Mouse (Mus musculus): ENCODE measurements around the gene Gm48551. TPM values are rescaled to one million over a fixed set of nuclear protein-coding genes. Genes with fewer than 3 reads are reported as not detected.

Gm48551 gene
- polyA plus RNA-seq, 1 experiment from 2014 or later = 1.9 TPM

- Histone ChIP-seq H3K4me1 (replicated peaks) (peaks cover 29% of the 10 kb centered on the region), H3K4me2 (peak overlapping the region; percentile 62), H3K27me3 (replicated peaks) (peaks cover 11% of the 10 kb centered on the region; the same call in 1 of the 2 replicates), H3K9me3 (replicated peaks) (no peaks in the 10 kb centered on the region), H3K27ac (ENCODE audit: poor library complexity, severe bottlenecking) (no peak overlapping the region), H3K36me3 (no peaks in the 10 kb centered on the region), H3K4me3 (peak overlapping the region; percentile 23), H3K9ac (no peak overlapping the region)
- ATAC-seq (ENCODE audit: insufficient number of reproducible peaks, low FRiP score) = peak; percentile 82
- WGBS = 5% methylated on average over 17 of the region's 17 CpGs
Observed at GRCm38 (mm10) chr10:81432868-81433262, 48.6 kb downstream of the Gm48551 start.

- no peaks in the 10 kb centered on the region for H3K9me3 ChIP-seq (replicated peaks)
- H3K36me3 ChIP-seq = no peaks in the 10 kb centered on the region
- peak overlapping the region; percentile 62 for H3K4me2 ChIP-seq
- H3K4me3 ChIP-seq = no peak overlapping the region
- 70% methylated on average over 26 of the region's 26 CpGs for WGBS
- H3K27ac ChIP-seq (ENCODE audit: poor library complexity, severe bottlenecking) = no peak overlapping the region
- H3K4me1 ChIP-seq (replicated peaks) = peaks cover 29% of the 10 kb centered on the region
- no peak overlapping the region for H3K9ac ChIP-seq
- H3K27me3 ChIP-seq (replicated peaks) = peaks cover 11% of the 10 kb centered on the region; the same call in 1 of the 2 replicates
- no peak for ATAC-seq (ENCODE audit: insufficient number of reproducible peaks, low FRiP score)
Observed at GRCm38 (mm10) chr10:81433541-81434289, 49.4 kb downstream of the Gm48551 start.

- Histone ChIP-seq H3K36me3 (no peaks in the 10 kb centered on the region), H3K4me2 (no peak overlapping the region), H3K27me3 (replicated peaks) (peaks cover 15% of the 10 kb centered on the region; the same call in 1 of the 2 replicates), H3K27ac (ENCODE audit: poor library complexity, severe bottlenecking) (no peak overlapping the region), H3K9me3 (replicated peaks) (no peaks in the 10 kb centered on the region), H3K4me3 (no peak overlapping the region), H3K4me1 (replicated peaks) (peaks cover 22% of the 10 kb centered on the region), H3K9ac (no peak overlapping the region)
- 54% methylated on average over 15 of the region's 15 CpGs for WGBS
- ATAC-seq (ENCODE audit: insufficient number of reproducible peaks, low FRiP score) = no peak
Observed at GRCm38 (mm10) chr10:81434361-81435263, 50.3 kb downstream of the Gm48551 start.

- H3K4me3 ChIP-seq = no peak overlapping the region
- no peak overlapping the region for H3K4me2 ChIP-seq
- H3K36me3 ChIP-seq = no peaks in the 10 kb centered on the region
- H3K27ac ChIP-seq (ENCODE audit: poor library complexity, severe bottlenecking) = no peak overlapping the region
- no peaks in the 10 kb centered on the region for H3K9me3 ChIP-seq (replicated peaks)
- no peak overlapping the region for H3K9ac ChIP-seq
- no peak for ATAC-seq (ENCODE audit: insufficient number of reproducible peaks, low FRiP score)
- H3K27me3 ChIP-seq (replicated peaks) = peaks cover 15% of the 10 kb centered on the region; the same call in 1 of the 2 replicates
- 79% methylated on average over 3 of the region's 3 CpGs for WGBS
- H3K4me1 ChIP-seq (replicated peaks) = peaks cover 19% of the 10 kb centered on the region; the same call in 1 of the 2 replicates
Observed at GRCm38 (mm10) chr10:81435436-81435835, 51.2 kb downstream of the Gm48551 start.

- H3K4me1 ChIP-seq (replicated peaks) = no peaks in the 10 kb centered on the region
- no peak for ATAC-seq (ENCODE audit: insufficient number of reproducible peaks, low FRiP score)
- H3K27ac ChIP-seq (ENCODE audit: poor library complexity, severe bottlenecking) = no peak overlapping the region
Observed at GRCm38 (mm10) chr10:81441019-81441418, 56.8 kb downstream of the Gm48551 start.

More at GRCm38 (mm10) chr10:81441019-81441418, 56.8 kb downstream of the Gm48551 start:
- Histone ChIP-seq H3K27me3 (replicated peaks) (peaks cover 17% of the 10 kb centered on the region; the same call in 1 of the 2 replicates), H3K36me3 (no peaks in the 10 kb centered on the region), H3K4me3 (no peak overlapping the region), H3K9me3 (replicated peaks) (no peaks in the 10 kb centered on the region), H3K4me2 (no peak overlapping the region), H3K9ac (no peak overlapping the region)

Small RNA genes within 50 kb of the gene (microRNA-seq; reads per million reads assigned to microRNA genes)
- gene Mir1191b (not detected), gene Mir6913 (not detected)

Other genes with a start within 250 kb of the Gm48551 start
- gene Zbtb7a, start 249.2 kb upstream of the Gm48551 start, polyA plus RNA-seq (2016; fragmentation: Nextera tagmentation; extraction: Ambion mirVana) = 24.7 and 24.8 TPM in 2 replicates
- 36.0 and 36.1 TPM in 2 replicates for gene Pias4, start 216.5 kb upstream of the Gm48551 start, polyA plus RNA-seq (2016; fragmentation: Nextera tagmentation; extraction: Ambion mirVana)
- 408 and 433 TPM in 2 replicates for gene Eef2, start 207.8 kb upstream of the Gm48551 start, polyA plus RNA-seq (2016; fragmentation: Nextera tagmentation; extraction: Ambion mirVana)
- gene Dapk3, start 201.5 kb upstream of the Gm48551 start, polyA plus RNA-seq (2016; fragmentation: Nextera tagmentation; extraction: Ambion mirVana) = 62.8 and 69.0 TPM in 2 replicates
- gene 4930442H23Rik, start 200.6 kb upstream of the Gm48551 start, polyA plus RNA-seq (2016; fragmentation: Nextera tagmentation; extraction: Ambion mirVana) = 0.18 TPM in 1 of 2 replicates, not detected in the other
- gene Nmrk2, start 182.4 kb upstream of the Gm48551 start, polyA plus RNA-seq (2016; fragmentation: Nextera tagmentation; extraction: Ambion mirVana) = 3.9 and 4.9 TPM in 2 replicates
- 0.46 and 0.72 TPM in 2 replicates for gene Atcay, start 153.6 kb upstream of the Gm48551 start, polyA plus RNA-seq (2016; fragmentation: Nextera tagmentation; extraction: Ambion mirVana)
- 6.1 and 7.2 TPM in 2 replicates for gene Zfr2, start 151.3 kb upstream of the Gm48551 start, polyA plus RNA-seq (2016; fragmentation: Nextera tagmentation; extraction: Ambion mirVana)
- 2.0 and 2.2 TPM in 2 replicates for gene Matk, start 131.5 kb upstream of the Gm48551 start, polyA plus RNA-seq (2016; fragmentation: Nextera tagmentation; extraction: Ambion mirVana)
- gene Mrpl54, start 117.5 kb upstream of the Gm48551 start, polyA plus RNA-seq (2016; fragmentation: Nextera tagmentation; extraction: Ambion mirVana) = 243 and 253 TPM in 2 replicates
- gene Apba3, start 117.5 kb upstream of the Gm48551 start, polyA plus RNA-seq (2016; fragmentation: Nextera tagmentation; extraction: Ambion mirVana) = 43.3 and 46.1 TPM in 2 replicates
- gene Tjp3, start 92.9 kb upstream of the Gm48551 start, polyA plus RNA-seq (2016; fragmentation: Nextera tagmentation; extraction: Ambion mirVana) = 1.7 and 2.3 TPM in 2 replicates
- gene Pip5k1c, start 91.5 kb upstream of the Gm48551 start, polyA plus RNA-seq (2016; fragmentation: Nextera tagmentation; extraction: Ambion mirVana) = 41.1 and 43.4 TPM in 2 replicates
- 37.3 and 40.3 TPM in 2 replicates for gene Cactin, start 63.4 kb upstream of the Gm48551 start, polyA plus RNA-seq (2016; fragmentation: Nextera tagmentation; extraction: Ambion mirVana)
- 13.4 TPM in 2 replicates for gene Tbxa2r, start 55.7 kb upstream of the Gm48551 start, polyA plus RNA-seq (2016; fragmentation: Nextera tagmentation; extraction: Ambion mirVana)
- gene Gipc3, start 41.2 kb upstream of the Gm48551 start, polyA plus RNA-seq (2016; fragmentation: Nextera tagmentation; extraction: Ambion mirVana) = not detected in 2 replicates
- 107 and 109 TPM in 2 replicates for gene Hmg20b, start 34.0 kb upstream of the Gm48551 start, polyA plus RNA-seq (2016; fragmentation: Nextera tagmentation; extraction: Ambion mirVana)
- gene Mfsd12, start 27.0 kb upstream of the Gm48551 start, polyA plus RNA-seq (2016; fragmentation: Nextera tagmentation; extraction: Ambion mirVana) = 13.0 and 13.4 TPM in 2 replicates
- gene 4930404N11Rik, start 18.6 kb upstream of the Gm48551 start, polyA plus RNA-seq (2016; fragmentation: Nextera tagmentation; extraction: Ambion mirVana) = 0.82 and 0.91 TPM in 2 replicates
- gene Fzr1, start 6.0 kb upstream of the Gm48551 start, polyA plus RNA-seq (2016; fragmentation: Nextera tagmentation; extraction: Ambion mirVana) = 96.4 and 99.5 TPM in 2 replicates
- gene Dohh, start within 50 bp of the Gm48551 start, polyA plus RNA-seq (2016; fragmentation: Nextera tagmentation; extraction: Ambion mirVana) = 66.7 and 66.9 TPM in 2 replicates
- gene Gm48552, start 4.5 kb downstream of the Gm48551 start, polyA plus RNA-seq (2016; fragmentation: Nextera tagmentation; extraction: Ambion mirVana) = 1.2 and 1.8 TPM in 2 replicates
- 2.9 and 4.3 TPM in 2 replicates for gene Smim24, start 8.6 kb downstream of the Gm48551 start, polyA plus RNA-seq (2016; fragmentation: Nextera tagmentation; extraction: Ambion mirVana)
- gene Nfic, start 71.2 kb downstream of the Gm48551 start, polyA plus RNA-seq (2016; fragmentation: Nextera tagmentation; extraction: Ambion mirVana) = 39.3 and 40.7 TPM in 2 replicates
- gene Celf5, start 98.2 kb downstream of the Gm48551 start, polyA plus RNA-seq (2016; fragmentation: Nextera tagmentation; extraction: Ambion mirVana) = 0.19 and 0.28 TPM in 2 replicates
- gene Ncln, start 111.9 kb downstream of the Gm48551 start, polyA plus RNA-seq (2016; fragmentation: Nextera tagmentation; extraction: Ambion mirVana) = 54.9 and 60.2 TPM in 2 replicates
- gene S1pr4, start 115.7 kb downstream of the Gm48551 start, polyA plus RNA-seq (2016; fragmentation: Nextera tagmentation; extraction: Ambion mirVana) = 0.42 and 0.52 TPM in 2 replicates
- 1.9 and 2.3 TPM in 2 replicates for gene Gna15, start 139.8 kb downstream of the Gm48551 start, polyA plus RNA-seq (2016; fragmentation: Nextera tagmentation; extraction: Ambion mirVana)
- gene Gna11, start 160.7 kb downstream of the Gm48551 start, polyA plus RNA-seq (2016; fragmentation: Nextera tagmentation; extraction: Ambion mirVana) = 58.4 and 66.2 TPM in 2 replicates
- 636 and 677 TPM in 2 replicates for gene Aes, start 175.0 kb downstream of the Gm48551 start, polyA plus RNA-seq (2016; fragmentation: Nextera tagmentation; extraction: Ambion mirVana)
- 25.8 and 30.8 TPM in 2 replicates for gene Tle2, start 190.1 kb downstream of the Gm48551 start, polyA plus RNA-seq (2016; fragmentation: Nextera tagmentation; extraction: Ambion mirVana)
- gene Tle6, start 216.6 kb downstream of the Gm48551 start, polyA plus RNA-seq (2016; fragmentation: Nextera tagmentation; extraction: Ambion mirVana) = 27.2 and 27.4 TPM in 2 replicates
- gene BC025920, start 221.8 kb downstream of the Gm48551 start, polyA plus RNA-seq (2016; fragmentation: Nextera tagmentation; extraction: Ambion mirVana) = 0.50 and 0.72 TPM in 2 replicates
- 25.4 and 25.6 TPM in 2 replicates for gene Sirt6, start 243.3 kb downstream of the Gm48551 start, polyA plus RNA-seq (2016; fragmentation: Nextera tagmentation; extraction: Ambion mirVana)
- 9.6 and 12.1 TPM in 2 replicates for gene Ankrd24, start 244.1 kb downstream of the Gm48551 start, polyA plus RNA-seq (2016; fragmentation: Nextera tagmentation; extraction: Ambion mirVana)

Data from heart, embryonic 12.5 days (tissue).